Mouse (Mus musculus) liver, embryonic 11.5 days (tissue): ENCODE results near the gene Gm45213. TPM values are rescaled to one million over a fixed set of nuclear protein-coding genes. Genes with fewer than 3 reads are reported as not detected.

Experiments used
- ATAC-seq: fragments of 200-750 bp; cut with Nextera tagmentation; replicated peaks from 2 replicates; pipeline ENCODE4 v1.8.0; 2017; ENCODE audit warnings: moderate number of reproducible peaks, mild to moderate bottlenecking, moderate TSS enrichment, moderate library complexity; ENCODE audit not compliant: low FRiP score
- DNase-seq: peaks from one replicate; pipeline ENCODE4 v3.0.0-alpha.2; 2017; ENCODE audit warnings: low spot score
- H3K27ac ChIP-seq: fragments of 300-500 bp; sonication (generic); 2 replicates; pipeline ENCODE4 v1.5.1; 2014; ENCODE audit warnings: mild to moderate bottlenecking, low read depth, low read length, control low read depth
- H3K27me3 ChIP-seq: fragments of 300-500 bp; sonication (generic); replicated peaks from 2 replicates; pipeline ENCODE4 v1.6.1; 2014; ENCODE audit warnings: low read length, mixed read lengths; ENCODE audit not compliant: control insufficient read depth, insufficient read depth
- H3K36me3 ChIP-seq: fragments of 300-500 bp; sonication (generic); 2 replicates; pipeline ENCODE4 v1.6.1; 2014; ENCODE audit warnings: mild to moderate bottlenecking, low read length, moderate library complexity, mixed read lengths; ENCODE audit not compliant: control insufficient read depth, insufficient read depth
- H3K4me1 ChIP-seq: fragments of 300-500 bp; sonication (generic); replicated peaks from 2 replicates; pipeline ENCODE4 v1.6.1; 2014; ENCODE audit warnings: low read length, mixed read lengths; ENCODE audit not compliant: control insufficient read depth, insufficient read depth
- H3K4me2 ChIP-seq: fragments of 300-500 bp; sonication (generic); 2 replicates; pipeline ENCODE4 v1.6.1; 2014; ENCODE audit warnings: mild to moderate bottlenecking, control low read depth, moderate library complexity
- H3K4me3 ChIP-seq: fragments of 300-500 bp; sonication (generic); 2 replicates; pipeline ENCODE4 v1.5.1; 2014; ENCODE audit warnings: low read depth, low read length, control low read depth
- H3K9ac ChIP-seq: fragments of 300-500 bp; sonication (generic); 2 replicates; pipeline ENCODE4 v1.6.1; 2014; ENCODE audit warnings: low read depth, low read length, control low read depth
- H3K9me3 ChIP-seq: fragments of 300-500 bp; sonication (generic); 2 replicates; pipeline ENCODE4 v1.6.1; 2016; ENCODE audit warnings: low read length, inconsistent platforms, mixed read lengths; ENCODE audit not compliant: control insufficient read depth
- WGBS: fragments of 180-500 bp; shearing (Covaris S2); extraction: QIAGEN DNeasy Blood & Tissue Kit; methylation state at CpG from one replicate; pipeline ENCODE4 v1.1.7; 2014; 5-methylcytosine and 5-hydroxymethylcytosine counted together
- polyA plus RNA-seq: library from polyadenylated mRNA; unstranded; fragments of >200 nt; fragmentation: Nextera tagmentation; extraction: Ambion mirVana; gene quantifications from 2 replicates; pipeline ENCODE4 v1.2.1, GENCODE M21; 2014

Gm45213 gene
- polyA plus RNA-seq, 1 experiment from 2014 or later: not detected

DNA sequence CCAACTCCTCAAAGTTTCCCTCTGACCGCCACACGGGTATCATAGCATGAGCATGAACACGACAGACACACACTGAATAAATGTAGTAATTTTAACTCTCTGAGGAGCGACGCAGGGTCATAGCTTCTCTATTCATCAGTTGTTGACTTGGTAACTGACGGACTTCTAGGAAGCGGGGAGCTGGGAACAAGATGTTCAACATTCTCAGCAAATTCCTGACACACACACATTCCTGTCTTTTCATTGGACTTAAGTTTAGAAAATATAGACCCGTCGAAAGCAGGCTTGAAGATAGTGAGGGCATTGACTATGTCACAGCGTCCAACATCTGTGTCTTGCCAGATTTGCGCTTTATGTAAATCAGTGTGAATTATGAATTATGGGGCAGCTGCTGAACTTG, 63.8 kb downstream of the Gm45213 start:
- DNase-seq (no peak), ATAC-seq (no peak)
- Histone ChIP-seq H3K4me2 (no peak overlapping the region), H3K9me3 (no peaks in the 10 kb centered on the region), H3K27me3 (no peaks in the 10 kb centered on the region), H3K4me3 (no peak overlapping the region), H3K9ac (no peak overlapping the region), H3K27ac (no peak overlapping the region), H3K4me1 (peaks cover 10% of the 10 kb centered on the region), H3K36me3 (no peaks in the 10 kb centered on the region)
- WGBS: 80% methylated on average over 11 of the region's 11 CpGs

DNA sequence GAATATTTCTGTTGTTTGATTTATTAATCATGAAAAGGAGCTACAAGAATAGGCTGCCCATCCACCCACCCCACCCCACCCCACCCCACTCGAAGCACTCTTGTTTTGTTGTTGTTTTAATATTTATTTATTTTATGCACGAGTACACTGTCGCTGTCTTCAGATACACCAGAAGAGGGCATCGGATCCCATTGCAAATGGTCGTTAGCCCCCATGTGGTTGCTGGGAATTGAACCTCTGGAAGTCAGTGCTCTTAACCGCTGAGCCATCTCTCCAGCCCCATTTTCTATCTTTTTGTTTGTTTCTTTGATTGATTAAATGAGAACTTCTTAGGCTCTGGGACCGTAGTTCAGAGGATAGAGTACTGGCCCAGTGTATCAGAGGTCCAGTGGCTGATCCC, 64.5 kb downstream of the Gm45213 start:
- 13% methylated on average over 7 of the region's 7 CpGs for WGBS
- no peak overlapping the region for H3K9ac ChIP-seq
- DNase-seq (no peak), ATAC-seq (no peak)
- H3K27ac ChIP-seq: no peak overlapping the region
- no peaks in the 10 kb centered on the region for H3K36me3 ChIP-seq
- peak overlapping the region; percentile 93; the same call in 1 of the 2 replicates for H3K4me2 ChIP-seq
- H3K4me1 ChIP-seq: peaks cover 16% of the 10 kb centered on the region
- no peaks in the 10 kb centered on the region for H3K27me3 ChIP-seq
- H3K9me3 ChIP-seq: no peaks in the 10 kb centered on the region
- peak overlapping the region; percentile 86; the same call in 1 of the 2 replicates for H3K4me3 ChIP-seq

GRCm38 (mm10) chr7:66108961-66109854, 65.8 kb downstream of the Gm45213 start, which contains the start of gene Chsy1:
TSS of gene Chsy1 (plus strand) at chr7:66109515.
- WGBS: under 1% methylated on average over 112 of the region's 123 CpGs
- Histone ChIP-seq H3K9ac (peak within 1 kb of the TSS; percentile 96), H3K4me1 (peaks cover 23% of the 10 kb centered on the region), H3K27ac (peak within 1 kb of the TSS; percentile 88), H3K36me3 (peaks cover under 1% of the 10 kb centered on the region; the same call in 1 of the 2 replicates), H3K4me2 (peak within 1 kb of the TSS; percentile 93), H3K9me3 (no peaks in the 10 kb centered on the region), H3K27me3 (no peaks in the 10 kb centered on the region), H3K4me3 (peak within 1 kb of the TSS; percentile 86)
- DNase-seq: peak; percentile 92
- ATAC-seq: peak; percentile 64

DNA sequence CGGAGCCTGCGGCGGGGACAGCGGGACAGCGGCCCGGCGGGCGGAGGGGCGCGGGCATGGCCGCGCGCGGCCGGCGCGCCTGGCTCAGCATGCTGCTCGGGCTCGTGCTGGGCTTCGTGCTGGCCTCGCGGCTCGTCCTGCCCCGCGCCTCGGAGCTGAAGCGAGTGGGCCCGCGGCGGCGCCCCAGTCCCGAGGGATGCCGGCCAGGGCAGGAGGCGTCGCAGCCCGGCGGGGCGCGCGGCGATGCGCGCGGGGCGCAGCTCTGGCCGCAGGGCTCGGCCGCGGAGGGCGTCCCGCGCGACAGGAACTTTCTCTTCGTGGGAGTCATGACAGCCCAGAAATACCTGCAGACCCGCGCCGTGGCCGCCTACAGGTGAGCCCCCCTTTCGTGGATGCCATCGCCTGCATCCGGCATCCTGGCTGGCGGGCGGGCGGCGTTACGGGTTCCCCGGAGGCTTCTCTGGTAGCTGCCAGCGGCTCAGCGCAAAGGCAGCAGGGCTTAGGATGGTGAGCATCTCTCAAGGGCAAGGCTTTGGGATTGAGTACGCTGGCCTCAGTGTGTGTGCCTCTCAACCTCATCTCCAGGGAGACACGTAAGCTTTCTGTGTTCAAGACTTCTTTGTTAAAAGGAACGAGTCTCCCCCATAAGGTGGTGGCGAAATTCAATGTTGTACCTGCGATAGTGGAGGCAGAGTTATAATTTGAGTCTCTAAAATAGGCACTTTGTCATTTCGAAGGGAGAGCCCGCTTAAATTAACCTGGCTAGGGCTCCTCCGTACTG, 66.6 kb downstream of the Gm45213 start:
- H3K4me1 ChIP-seq: peaks cover 32% of the 10 kb centered on the region
- peak overlapping the region; percentile 93 for H3K4me2 ChIP-seq
- no peaks in the 10 kb centered on the region for H3K9me3 ChIP-seq
- peak; percentile 72 for DNase-seq
- ATAC-seq: peak; percentile 4; the same call in 1 of the 2 replicates
- H3K4me3 ChIP-seq: peak overlapping the region; percentile 86
- no peaks in the 10 kb centered on the region for H3K27me3 ChIP-seq
- H3K9ac ChIP-seq: peak overlapping the region; percentile 96
- H3K36me3 ChIP-seq: peaks cover 3% of the 10 kb centered on the region; the same call in 1 of the 2 replicates
- WGBS: under 1% methylated on average over 55 of the region's 77 CpGs
- H3K27ac ChIP-seq: peak overlapping the region; percentile 88

- DNase-seq (no peak), ATAC-seq (no peak)
- Histone ChIP-seq H3K4me1 (peaks cover 37% of the 10 kb centered on the region), H3K4me3 (peak overlapping the region; percentile 86), H3K36me3 (peaks cover 3% of the 10 kb centered on the region; the same call in 1 of the 2 replicates), H3K27me3 (no peaks in the 10 kb centered on the region), H3K27ac (peak overlapping the region; percentile 88), H3K4me2 (peak overlapping the region; percentile 93), H3K9ac (peak overlapping the region; percentile 96), H3K9me3 (no peaks in the 10 kb centered on the region)
- WGBS: 6% methylated on average over 10 of the region's 10 CpGs
These were observed 67.3 kb downstream of the Gm45213 start for GRCm38 (mm10) chr7:66110636-66111112.

- H3K4me2 ChIP-seq: peak overlapping the region; percentile 93
- ATAC-seq: no peak
- H3K9ac ChIP-seq: peak overlapping the region; percentile 96
- H3K27ac ChIP-seq: peak overlapping the region; percentile 88; the same call in 1 of the 2 replicates
- H3K9me3 ChIP-seq: no peaks in the 10 kb centered on the region
- H3K27me3 ChIP-seq: no peaks in the 10 kb centered on the region
- no peak for DNase-seq
- peaks cover 3% of the 10 kb centered on the region; the same call in 1 of the 2 replicates for H3K36me3 ChIP-seq
- WGBS: 73% methylated on average over 10 of the region's 10 CpGs
- peaks cover 42% of the 10 kb centered on the region for H3K4me1 ChIP-seq
- peak overlapping the region; percentile 86 for H3K4me3 ChIP-seq
These were observed 67.8 kb downstream of the Gm45213 start for GRCm38 (mm10) chr7:66111211-66111610.

Other genes starting within 250 kb of the Gm45213 start
- 1.3 and 1.8 TPM in 2 replicates for gene Pcsk6, start 181.9 kb upstream of the Gm45213 start, polyA plus RNA-seq
- 237 and 251 TPM in 2 replicates for gene Snrpa1, start 15.4 kb downstream of the Gm45213 start, polyA plus RNA-seq
- 103 and 110 TPM in 2 replicates for gene Selenos, start 36.0 kb downstream of the Gm45213 start, polyA plus RNA-seq
- 22.4 and 23.1 TPM in 2 replicates for gene Chsy1, start 65.9 kb downstream of the Gm45213 start, polyA plus RNA-seq